Mouse (Mus musculus) midbrain, embryonic 13.5 days (tissue): Measurements from ENCODE around the gene Sgo2a. TPM values are rescaled to one million over a fixed set of nuclear protein-coding genes. Genes with fewer than 3 reads are reported as not detected.
A peak's percentile ranks its signal among the peaks of the same experiment; 100 is the strongest.
"Not testable (repeated sequence)": the region's sequence is repeated elsewhere in the genome, so short reads cannot be mapped to it uniquely, and the experiment has no call there.

ENCODE experiments used
- ATAC-seq: fragments of 200-750 bp; cut with Nextera tagmentation; 2 replicates; pipeline ENCODE4 v1.8.0; 2017; ENCODE audit warnings: mild to moderate bottlenecking, moderate TSS enrichment, moderate library complexity
- H3K27ac ChIP-seq: fragments of 300-500 bp; sonication (generic); 2 replicates; pipeline ENCODE4 v1.5.1; 2015; ENCODE audit warnings: inconsistent platforms, mild to moderate bottlenecking, moderate library complexity
- H3K27me3 ChIP-seq: fragments of 300-500 bp; sonication (generic); 2 replicates; pipeline ENCODE4 v1.6.1; 2015; ENCODE audit warnings: mild to moderate bottlenecking, inconsistent platforms
- H3K36me3 ChIP-seq: fragments of 300-500 bp; sonication (generic); 2 replicates; pipeline ENCODE4 v1.6.1; 2015; ENCODE audit warnings: mild to moderate bottlenecking, inconsistent platforms
- H3K4me1 ChIP-seq: fragments of 300-500 bp; sonication (generic); replicated peaks from 2 replicates; pipeline ENCODE4 v1.6.1; 2015; ENCODE audit warnings: inconsistent platforms
- H3K4me2 ChIP-seq: fragments of 300-500 bp; sonication (generic); replicated peaks from 2 replicates; pipeline ENCODE4 v1.6.1; 2015; ENCODE audit warnings: moderate library complexity, mild to moderate bottlenecking, inconsistent platforms
- H3K4me3 ChIP-seq: fragments of 300-500 bp; sonication (generic); replicated peaks from 2 replicates; pipeline ENCODE4 v1.5.1; 2015; ENCODE audit warnings: mild to moderate bottlenecking, inconsistent platforms
- H3K9ac ChIP-seq: fragments of 300-500 bp; sonication (generic); replicated peaks from 2 replicates; pipeline ENCODE4 v1.6.1; 2015; ENCODE audit warnings: mild to moderate bottlenecking, inconsistent platforms
- H3K9me3 ChIP-seq: fragments of 300-500 bp; sonication (generic); 2 replicates; pipeline ENCODE4 v1.6.1; 2016; ENCODE audit warnings: mild to moderate bottlenecking, inconsistent platforms
- WGBS: fragments of 180-500 bp; shearing (Covaris S2); methylation state at CpG from one replicate; pipeline ENCODE4 v1.1.7; 2015; 5-methylcytosine and 5-hydroxymethylcytosine counted together
- polyA plus RNA-seq: library from polyadenylated mRNA; unstranded; fragments of >200 nt; fragmentation: Nextera tagmentation; extraction: Ambion mirVana; gene quantifications from 2 replicates; pipeline ENCODE4 v1.2.1, GENCODE M21; 2015

Sgo2a gene
- polyA plus RNA-seq, 1 experiment from 2014 or later: 8.4 TPM

- Histone ChIP-seq H3K4me1 (no peaks in the 10 kb centered on the region), H3K4me2 (no peak overlapping the region), H3K9ac (no peak overlapping the region), H3K27ac (no peak overlapping the region), H3K4me3 (no peak overlapping the region), H3K27me3 (no peaks in the 10 kb centered on the region), H3K36me3 (no peaks in the 10 kb centered on the region), H3K9me3 (no peaks in the 10 kb centered on the region)
- WGBS: 54% methylated on average over 6 of the region's 6 CpGs
- no peak for ATAC-seq
Measured at GRCm38 (mm10) chr1:57989052-57989600, 6.6 kb upstream of the Sgo2a start.

GRCm38 (mm10) chr1:57991277-57991676 is 4.5 kb upstream of the Sgo2a start:
- 84% methylated on average over 2 of the region's 2 CpGs for WGBS

GRCm38 (mm10) chr1:57996133-57996615 is 403 bp downstream of the Sgo2a start:
- 0% methylated on average over 29 of the region's 29 CpGs for WGBS
- Histone ChIP-seq H3K27me3 (no peaks in the 10 kb centered on the region), H3K4me1 (peaks cover 20% of the 10 kb centered on the region), H3K36me3 (no peaks in the 10 kb centered on the region; the same call in 1 of the 2 replicates), H3K27ac (no peak overlapping the region), H3K9ac (peak overlapping the region; percentile 72), H3K4me3 (peak overlapping the region; percentile 89), H3K4me2 (peak overlapping the region; percentile 90), H3K9me3 (no peaks in the 10 kb centered on the region)
- ATAC-seq: no peak; the same call in 1 of the 2 replicates

More at GRCm38 (mm10) chr1:57991277-57991676, 4.5 kb upstream of the Sgo2a start:
- no peaks in the 10 kb centered on the region for H3K27me3 ChIP-seq
- no peak overlapping the region for H3K9ac ChIP-seq
- ATAC-seq: no peak
- H3K9me3 ChIP-seq: no peaks in the 10 kb centered on the region
- H3K4me2 ChIP-seq: no peak overlapping the region
- no peaks in the 10 kb centered on the region for H3K36me3 ChIP-seq
- H3K4me3 ChIP-seq: no peak overlapping the region
- peaks cover 2% of the 10 kb centered on the region for H3K4me1 ChIP-seq
- no peak overlapping the region for H3K27ac ChIP-seq

GRCm38 (mm10) chr1:57998146-57998545 is 2.4 kb downstream of the Sgo2a start:
- Histone ChIP-seq H3K9me3 (no peaks in the 10 kb centered on the region), H3K4me3 (no peak overlapping the region), H3K9ac (no peak overlapping the region), H3K27me3 (no peaks in the 10 kb centered on the region), H3K27ac (no peak overlapping the region), H3K4me2 (no peak overlapping the region), H3K36me3 (no peaks in the 10 kb centered on the region; the same call in 1 of the 2 replicates), H3K4me1 (peaks cover 20% of the 10 kb centered on the region)
- no peak for ATAC-seq
- WGBS: 85% methylated on average over 3 of the region's 3 CpGs

- not testable (repeated sequence) for H3K4me3 ChIP-seq, H3K27me3 ChIP-seq, H3K9ac ChIP-seq, ATAC-seq, H3K27ac ChIP-seq, H3K9me3 ChIP-seq, H3K4me2 ChIP-seq, H3K4me1 ChIP-seq
- H3K36me3 ChIP-seq: peaks cover 10% of the 10 kb centered on the region
- WGBS: 98% methylated on average over 6 of the region's 7 CpGs
Measured at GRCm38 (mm10) chr1:58006388-58006787, 10.6 kb downstream of the Sgo2a start.

GRCm38 (mm10) chr1:58018856-58019255 is 23.1 kb downstream of the Sgo2a start, which contains the start of gene Kctd18:
Kctd18 (minus strand) TSS chr1:58018956.
- H3K9ac ChIP-seq: no peak within 1 kb of the TSS
- no peaks in the 10 kb centered on the region for H3K4me1 ChIP-seq
- no peaks in the 10 kb centered on the region for H3K27me3 ChIP-seq
- WGBS: 98% methylated on average over 7 of the region's 7 CpGs
- ATAC-seq: no peak
- H3K9me3 ChIP-seq: no peaks in the 10 kb centered on the region
- H3K4me2 ChIP-seq: no peak within 1 kb of the TSS
- H3K4me3 ChIP-seq: no peak within 1 kb of the TSS
- no peak within 1 kb of the TSS for H3K27ac ChIP-seq
- peaks cover 35% of the 10 kb centered on the region for H3K36me3 ChIP-seq

GRCm38 (mm10) chr1:58027707-58028106 is 31.9 kb downstream of the Sgo2a start:
- ATAC-seq: no peak
- Histone ChIP-seq H3K4me1 (peaks cover 9% of the 10 kb centered on the region; the same call in 1 of the 2 replicates), H3K9ac (no peak overlapping the region), H3K9me3 (no peaks in the 10 kb centered on the region), H3K27me3 (no peaks in the 10 kb centered on the region), H3K36me3 (peaks cover 5% of the 10 kb centered on the region; the same call in 1 of the 2 replicates), H3K27ac (no peak overlapping the region), H3K4me3 (no peak overlapping the region), H3K4me2 (no peak overlapping the region)
- WGBS: 82% methylated on average over 7 of the region's 7 CpGs

- Histone ChIP-seq H3K4me1 (peaks cover 9% of the 10 kb centered on the region; the same call in 1 of the 2 replicates), H3K4me2 (peak within 1 kb of the TSS; percentile 30), H3K4me3 (no peak within 1 kb of the TSS), H3K27me3 (no peaks in the 10 kb centered on the region), H3K9me3 (no peaks in the 10 kb centered on the region), H3K36me3 (no peaks in the 10 kb centered on the region), H3K9ac (0 out of 2 replicates have a peak within 1 kb of the TSS, but pooled peaks have one; percentile 19), H3K27ac (no peak within 1 kb of the TSS)
- ATAC-seq: peak; percentile 64
- WGBS: 19% methylated on average over 12 of the region's 12 CpGs
Measured at GRCm38 (mm10) chr1:58029636-58030117, 33.9 kb downstream of the Sgo2a start, which contains the start of gene Aox1. Aox1 (plus strand) TSS chr1:58029931.

GRCm38 (mm10) chr1:58030156-58030871 is 34.5 kb downstream of the Sgo2a start:
- Histone ChIP-seq H3K27me3 (no peaks in the 10 kb centered on the region), H3K36me3 (no peaks in the 10 kb centered on the region), H3K9ac (0 out of 2 replicates have a peak overlapping the region, but pooled peaks have one; percentile 19), H3K4me3 (no peak overlapping the region), H3K4me1 (peaks cover 9% of the 10 kb centered on the region; the same call in 1 of the 2 replicates), H3K27ac (no peak overlapping the region), H3K9me3 (no peaks in the 10 kb centered on the region), H3K4me2 (peak overlapping the region; percentile 30)
- peak; percentile 46; the same call in 1 of the 2 replicates for ATAC-seq
- 39% methylated on average over 13 of the region's 13 CpGs for WGBS

- Histone ChIP-seq H3K27ac (no peak overlapping the region), H3K4me1 (peaks cover 9% of the 10 kb centered on the region; the same call in 1 of the 2 replicates), H3K36me3 (no peaks in the 10 kb centered on the region), H3K9ac (no peak overlapping the region), H3K9me3 (no peaks in the 10 kb centered on the region), H3K27me3 (no peaks in the 10 kb centered on the region), H3K4me2 (no peak overlapping the region), H3K4me3 (no peak overlapping the region)
- WGBS: 64% methylated on average over 10 of the region's 10 CpGs
- peak; percentile 72 for ATAC-seq
Measured at GRCm38 (mm10) chr1:58031160-58031769, 35.5 kb downstream of the Sgo2a start.

- H3K36me3 ChIP-seq, H3K4me3 ChIP-seq, H3K27ac ChIP-seq, ATAC-seq, H3K9me3 ChIP-seq, H3K4me1 ChIP-seq, H3K9ac ChIP-seq, H3K27me3 ChIP-seq, H3K4me2 ChIP-seq: not testable (repeated sequence)
- 96% methylated on average over 9 of the region's 9 CpGs for WGBS
Measured at GRCm38 (mm10) chr1:58037306-58037705, 41.5 kb downstream of the Sgo2a start.

GRCm38 (mm10) chr1:58045076-58045475 is 49.3 kb downstream of the Sgo2a start:
- Histone ChIP-seq H3K4me2 (no peak overlapping the region), H3K27ac (no peak overlapping the region), H3K36me3 (no peaks in the 10 kb centered on the region), H3K4me3 (no peak overlapping the region), H3K9ac (no peak overlapping the region), H3K27me3 (no peaks in the 10 kb centered on the region), H3K4me1 (0 out of 2 replicates have a peak, but pooled peaks cover 7% of the 10 kb centered on the region), H3K9me3 (no peaks in the 10 kb centered on the region)
- WGBS: 67% methylated on average over 3 of the region's 3 CpGs
- ATAC-seq: no peak
